Mouse (Mus musculus): ENCODE results near the gene Cst12. TPM values are rescaled to one million over a fixed set of nuclear protein-coding genes. Genes with fewer than 3 reads are reported as not detected.

The Cst12 gene
- polyA plus RNA-seq, 1 experiment from 2014 or later = 0.49 TPM

DNA sequence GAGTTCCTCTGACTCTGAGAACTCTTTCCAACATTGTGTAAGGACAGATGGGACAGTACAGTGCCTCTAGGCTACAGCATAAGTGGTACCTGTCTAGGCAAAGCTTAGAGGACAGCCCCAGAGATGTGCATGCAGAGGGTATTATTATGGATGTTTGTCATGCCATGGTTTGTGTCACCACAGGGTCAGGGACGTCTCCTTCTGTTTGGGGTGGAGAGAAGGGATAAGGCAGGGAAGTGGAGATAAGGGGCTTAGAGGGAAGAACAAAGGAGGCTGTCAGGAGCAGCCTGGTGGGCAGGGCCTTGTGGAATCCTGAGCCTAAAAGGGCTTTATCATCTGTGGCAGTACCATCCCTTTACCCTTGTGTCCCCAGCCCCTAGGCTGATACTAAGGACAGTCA, 7.5 kb upstream of the Cst12 start, which contains the start of gene 8030411F24Rik:
Gene 8030411F24Rik (plus strand): TSS at position 301 of the 400 bp plus-strand sequence.
- ATAC-seq (replicated peaks; ENCODE audit: low FRiP score, low TSS enrichment, low read depth) (no peak), DNase-seq (ENCODE audit: low spot score) (no peak)
- Histone ChIP-seq H3K9me3 (ENCODE audit: control insufficient read depth, low read length) (no peaks in the 10 kb centered on the region), H3K27ac (ENCODE audit: low read depth) (no peak within 1 kb of the TSS), H3K4me2 (ENCODE audit: low read length) (no peak within 1 kb of the TSS), H3K4me1 (replicated peaks; ENCODE audit: control insufficient read depth, insufficient read depth, low read length) (no peaks in the 10 kb centered on the region), H3K36me3 (ENCODE audit: control insufficient read depth, insufficient read depth, low read length) (no peaks in the 10 kb centered on the region), H3K4me3 (ENCODE audit: low read depth, low read length) (no peak within 1 kb of the TSS), H3K27me3 (replicated peaks; ENCODE audit: control insufficient read depth, insufficient read depth, low read length) (no peaks in the 10 kb centered on the region), H3K9ac (ENCODE audit: low read length) (no peak within 1 kb of the TSS)
- 30% methylated on average over 1 of the region's 1 CpGs for WGBS

DNA sequence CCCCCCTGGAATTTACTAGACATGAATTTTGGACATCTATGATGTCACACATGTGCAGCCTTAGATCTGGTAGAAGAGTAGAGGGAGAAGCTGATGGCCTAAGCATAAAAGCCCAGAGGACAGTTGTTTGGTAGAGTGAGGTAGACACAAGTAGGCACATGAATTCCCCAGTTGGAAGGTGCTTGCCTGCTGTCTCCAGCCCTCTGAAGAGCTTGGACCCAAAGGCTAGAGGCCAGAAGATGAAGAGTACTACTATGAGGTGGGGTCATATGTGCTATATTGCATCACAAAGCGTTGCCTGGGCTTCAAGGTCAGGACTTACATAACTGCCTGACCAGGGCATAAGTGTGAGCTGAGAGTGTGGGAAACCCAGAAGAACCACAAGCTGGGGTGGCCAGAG, 9.3 kb downstream of the Cst12 start, which contains the start of gene Cst8:
Gene Cst8 (plus strand): TSS at position 301 of the 400 bp plus-strand sequence.
- ATAC-seq (replicated peaks; ENCODE audit: low FRiP score, low TSS enrichment, low read depth) = no peak
- no peak within 1 kb of the TSS for H3K9ac ChIP-seq (ENCODE audit: low read length)
- WGBS = 81% methylated on average over 1 of the region's 1 CpGs

DNA sequence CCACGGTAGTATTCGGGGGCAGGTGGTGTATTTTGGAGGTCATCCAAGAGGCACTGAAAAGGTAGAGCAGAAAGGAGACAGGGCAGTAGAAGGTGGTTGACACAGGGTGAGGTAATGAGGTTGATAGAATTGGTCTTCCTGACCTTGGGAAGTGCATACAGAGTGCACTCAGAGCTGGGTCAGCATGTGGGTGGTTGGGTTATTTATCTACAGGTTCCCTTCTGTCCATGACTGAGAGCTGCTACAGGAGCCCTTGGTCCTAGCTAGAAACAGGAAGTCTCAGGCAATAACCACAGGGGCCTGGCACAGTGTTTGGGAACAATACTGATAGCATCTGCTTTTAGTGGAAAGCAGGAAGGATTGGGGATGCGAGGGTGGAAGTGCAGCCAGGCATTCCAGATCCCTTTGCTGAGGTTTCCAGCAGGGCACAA, 12.3 kb downstream of the Cst12 start:
- DNase-seq (ENCODE audit: low spot score) (no peak), ATAC-seq (replicated peaks; ENCODE audit: low FRiP score, low TSS enrichment, low read depth) (no peak)
- Histone ChIP-seq H3K9me3 (ENCODE audit: control insufficient read depth, low read length) (no peaks in the 10 kb centered on the region), H3K4me2 (ENCODE audit: low read length) (no peak overlapping the region), H3K9ac (ENCODE audit: low read length) (no peak overlapping the region), H3K27ac (ENCODE audit: low read depth) (no peak overlapping the region), H3K27me3 (replicated peaks; ENCODE audit: control insufficient read depth, insufficient read depth, low read length) (no peaks in the 10 kb centered on the region), H3K36me3 (ENCODE audit: control insufficient read depth, insufficient read depth, low read length) (no peaks in the 10 kb centered on the region), H3K4me1 (replicated peaks; ENCODE audit: control insufficient read depth, insufficient read depth, low read length) (no peaks in the 10 kb centered on the region), H3K4me3 (ENCODE audit: low read depth, low read length) (no peak overlapping the region)
- 40% methylated on average over 3 of the region's 3 CpGs for WGBS

More for the DNA sequence above, 9.3 kb downstream of the Cst12 start, which contains the start of gene Cst8:
- Histone ChIP-seq H3K9me3 (ENCODE audit: control insufficient read depth, low read length) (no peaks in the 10 kb centered on the region), H3K27ac (ENCODE audit: low read depth) (no peak within 1 kb of the TSS), H3K27me3 (replicated peaks; ENCODE audit: control insufficient read depth, insufficient read depth, low read length) (no peaks in the 10 kb centered on the region), H3K4me3 (ENCODE audit: low read depth, low read length) (no peak within 1 kb of the TSS), H3K36me3 (ENCODE audit: control insufficient read depth, insufficient read depth, low read length) (no peaks in the 10 kb centered on the region), H3K4me1 (replicated peaks; ENCODE audit: control insufficient read depth, insufficient read depth, low read length) (no peaks in the 10 kb centered on the region), H3K4me2 (ENCODE audit: low read length) (no peak within 1 kb of the TSS)
- no peak for DNase-seq (ENCODE audit: low spot score)

DNA sequence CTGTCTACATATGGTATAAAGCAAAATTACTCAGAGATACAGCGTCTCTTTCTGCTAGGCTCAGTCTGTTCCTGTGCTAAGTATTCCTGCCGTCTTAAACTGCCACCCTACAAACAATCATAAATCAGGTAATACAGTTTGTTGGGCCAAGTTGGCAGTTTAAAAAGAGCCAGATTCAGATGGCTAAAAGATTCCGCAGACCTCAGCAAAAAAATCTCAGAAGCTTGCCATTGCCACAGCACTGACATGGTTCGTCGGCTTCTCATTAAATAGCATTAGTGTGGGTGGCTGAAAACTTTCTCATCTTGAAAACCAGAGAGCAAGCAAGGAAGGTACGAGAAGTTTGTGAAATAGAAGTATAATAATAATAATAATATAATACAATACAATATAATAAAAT, 17.5 kb downstream of the Cst12 start:
- H3K4me3 ChIP-seq (ENCODE audit: low read depth, low read length) = no peak overlapping the region
- no peak overlapping the region for H3K4me2 ChIP-seq (ENCODE audit: low read length)
- DNase-seq (ENCODE audit: low spot score) (no peak), ATAC-seq (replicated peaks; ENCODE audit: low FRiP score, low TSS enrichment, low read depth) (no peak)
- no peaks in the 10 kb centered on the region for H3K27me3 ChIP-seq (replicated peaks; ENCODE audit: control insufficient read depth, insufficient read depth, low read length)
- no peak overlapping the region for H3K9ac ChIP-seq (ENCODE audit: low read length)
- no peaks in the 10 kb centered on the region for H3K36me3 ChIP-seq (ENCODE audit: control insufficient read depth, insufficient read depth, low read length)
- no peaks in the 10 kb centered on the region for H3K9me3 ChIP-seq (ENCODE audit: control insufficient read depth, low read length)
- WGBS = 29% methylated on average over 6 of the region's 6 CpGs
- H3K27ac ChIP-seq (ENCODE audit: low read depth) = no peak overlapping the region
- no peaks in the 10 kb centered on the region for H3K4me1 ChIP-seq (replicated peaks; ENCODE audit: control insufficient read depth, insufficient read depth, low read length)

DNA sequence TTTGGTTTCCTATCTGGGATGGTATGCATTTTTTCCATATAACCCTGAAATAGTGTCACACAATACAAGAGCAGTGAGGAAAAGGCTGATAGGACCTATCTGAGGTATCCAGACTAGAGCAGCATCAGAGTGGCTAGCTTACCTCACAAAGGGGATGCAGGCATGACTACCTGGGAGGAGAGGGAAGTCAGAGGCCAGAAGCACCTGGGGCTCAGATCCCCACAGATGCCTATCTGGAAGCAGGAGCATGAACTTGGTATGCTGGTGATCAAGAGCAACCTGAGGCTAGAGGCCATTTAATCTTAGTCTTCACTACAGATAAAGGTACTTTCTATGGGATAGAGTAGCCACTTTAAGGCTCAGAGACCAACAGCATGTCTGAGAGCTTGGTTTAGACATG, 30.7 kb downstream of the Cst12 start, which contains the start of gene Cst13:
Gene Cst13 (plus strand): TSS at position 173 of the 400 bp plus-strand sequence.
- ATAC-seq (replicated peaks; ENCODE audit: low FRiP score, low TSS enrichment, low read depth) = no peak
- H3K9ac ChIP-seq (ENCODE audit: low read length) = no peak within 1 kb of the TSS
- no peaks in the 10 kb centered on the region for H3K4me1 ChIP-seq (replicated peaks; ENCODE audit: control insufficient read depth, insufficient read depth, low read length)

DNA sequence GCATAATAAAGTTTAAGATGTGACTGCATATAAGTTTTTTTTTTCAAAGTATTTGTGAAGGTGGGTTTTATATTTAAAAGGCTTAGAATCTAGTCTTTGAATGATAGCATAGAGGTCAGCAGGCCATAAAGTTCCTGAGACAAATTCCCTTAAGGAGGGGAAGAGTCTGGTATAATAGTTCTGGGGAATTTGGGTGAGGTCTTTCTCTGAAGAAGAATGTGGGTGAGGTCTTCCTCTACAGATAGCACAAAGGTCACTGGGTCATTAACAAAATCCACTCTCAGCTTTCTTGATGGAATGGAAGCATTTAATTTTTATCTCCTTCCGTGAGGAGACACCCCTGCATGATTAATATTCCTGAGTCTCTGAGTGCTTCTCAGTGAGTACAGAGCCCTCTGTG, 36.8 kb downstream of the Cst12 start:
- ATAC-seq (replicated peaks; ENCODE audit: low FRiP score, low TSS enrichment, low read depth) = no peak

More for the DNA sequence above, 30.7 kb downstream of the Cst12 start, which contains the start of gene Cst13:
- DNase-seq (ENCODE audit: low spot score) = no peak
- Histone ChIP-seq H3K4me2 (ENCODE audit: low read length) (no peak within 1 kb of the TSS), H3K27ac (ENCODE audit: low read depth) (no peak within 1 kb of the TSS), H3K36me3 (ENCODE audit: control insufficient read depth, insufficient read depth, low read length) (no peaks in the 10 kb centered on the region), H3K27me3 (replicated peaks; ENCODE audit: control insufficient read depth, insufficient read depth, low read length) (no peaks in the 10 kb centered on the region), H3K9me3 (ENCODE audit: control insufficient read depth, low read length) (no peaks in the 10 kb centered on the region), H3K4me3 (ENCODE audit: low read depth, low read length) (no peak within 1 kb of the TSS)

DNA sequence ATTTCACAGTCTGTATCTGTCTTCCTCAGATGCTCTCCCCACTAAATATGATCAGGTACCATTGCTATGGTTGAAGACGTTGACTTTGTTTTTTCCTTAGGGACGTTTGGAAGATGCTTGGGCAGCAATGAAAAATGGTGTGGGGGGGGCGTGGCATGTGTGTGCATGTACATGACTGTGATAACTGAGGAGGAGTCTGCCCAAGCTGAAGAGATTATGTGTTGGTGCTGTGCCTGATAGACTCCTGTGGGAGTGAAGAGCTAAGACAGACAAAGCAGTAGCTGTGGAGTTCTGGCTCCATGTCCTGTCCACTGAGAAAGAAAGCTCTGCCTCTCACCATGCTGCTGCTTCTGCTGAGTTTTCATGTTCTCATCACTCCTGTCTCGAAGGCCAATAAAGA, 45.8 kb downstream of the Cst12 start, which contains the start of gene Cst9:
Gene Cst9 (plus strand): TSS at position 236 of the 400 bp plus-strand sequence.
- no peaks in the 10 kb centered on the region for H3K9me3 ChIP-seq (ENCODE audit: control insufficient read depth, low read length)
- no peak within 1 kb of the TSS for H3K27ac ChIP-seq (ENCODE audit: low read depth)
- H3K36me3 ChIP-seq (ENCODE audit: control insufficient read depth, insufficient read depth, low read length) = no peaks in the 10 kb centered on the region
- no peaks in the 10 kb centered on the region for H3K4me1 ChIP-seq (replicated peaks; ENCODE audit: control insufficient read depth, insufficient read depth, low read length)
- no peak within 1 kb of the TSS for H3K9ac ChIP-seq (ENCODE audit: low read length)
- ATAC-seq (replicated peaks; ENCODE audit: low FRiP score, low TSS enrichment, low read depth) (no peak), DNase-seq (ENCODE audit: low spot score) (no peak)
- H3K27me3 ChIP-seq (replicated peaks; ENCODE audit: control insufficient read depth, insufficient read depth, low read length) = no peaks in the 10 kb centered on the region
- WGBS = 47% methylated on average over 4 of the region's 4 CpGs
- no peak within 1 kb of the TSS for H3K4me3 ChIP-seq (ENCODE audit: low read depth, low read length)
- H3K4me2 ChIP-seq (ENCODE audit: low read length) = no peak within 1 kb of the TSS

More for the DNA sequence above, 36.8 kb downstream of the Cst12 start:
- Histone ChIP-seq H3K36me3 (ENCODE audit: control insufficient read depth, insufficient read depth, low read length) (no peaks in the 10 kb centered on the region), H3K4me3 (ENCODE audit: low read depth, low read length) (no peak overlapping the region), H3K4me2 (ENCODE audit: low read length) (no peak overlapping the region), H3K9me3 (ENCODE audit: control insufficient read depth, low read length) (no peaks in the 10 kb centered on the region), H3K27ac (ENCODE audit: low read depth) (no peak overlapping the region), H3K4me1 (replicated peaks; ENCODE audit: control insufficient read depth, insufficient read depth, low read length) (no peaks in the 10 kb centered on the region), H3K27me3 (replicated peaks; ENCODE audit: control insufficient read depth, insufficient read depth, low read length) (no peaks in the 10 kb centered on the region), H3K9ac (ENCODE audit: low read length) (no peak overlapping the region)
- no peak for DNase-seq (ENCODE audit: low spot score)
- WGBS = 21% methylated on average over 1 of the region's 1 CpGs

DNA sequence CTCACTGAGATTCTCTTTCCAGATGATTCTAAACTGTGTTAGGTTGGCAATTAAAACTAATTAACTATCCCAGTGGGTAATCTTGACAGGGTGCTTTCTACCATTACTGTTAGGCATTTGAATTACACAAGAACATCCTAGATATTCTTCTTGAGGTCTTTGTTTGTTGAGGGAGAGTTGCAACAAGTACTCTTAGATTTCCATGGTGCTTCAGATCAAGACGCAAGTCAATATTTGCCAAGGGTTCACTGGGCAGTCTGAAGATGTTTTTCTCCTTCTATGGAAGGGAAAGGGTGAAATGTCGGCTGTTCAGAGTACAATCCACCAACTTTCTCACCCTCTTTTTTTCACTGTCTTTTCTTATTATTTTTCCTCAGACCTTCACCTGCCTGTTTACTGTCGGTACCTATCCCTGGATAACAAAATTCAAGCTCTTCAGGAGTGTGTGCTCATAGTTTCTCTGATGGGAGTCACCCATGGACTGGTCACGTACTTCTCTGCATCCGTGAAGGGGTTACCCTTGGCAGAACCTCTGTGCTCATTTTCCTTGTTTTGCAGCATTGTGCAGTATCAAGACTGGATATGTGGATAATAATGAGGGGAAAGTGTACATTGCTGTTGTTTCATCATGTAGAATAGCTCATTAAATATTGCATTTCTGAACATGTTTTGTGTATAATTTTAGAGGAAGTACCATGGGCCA, 49.1 kb downstream of the Cst12 start:
- DNase-seq (ENCODE audit: low spot score) (no peak), ATAC-seq (replicated peaks; ENCODE audit: low FRiP score, low TSS enrichment, low read depth) (no peak)
- H3K9me3 ChIP-seq (ENCODE audit: control insufficient read depth, low read length) = no peaks in the 10 kb centered on the region
- H3K27me3 ChIP-seq (replicated peaks; ENCODE audit: control insufficient read depth, insufficient read depth, low read length) = no peaks in the 10 kb centered on the region
- no peak overlapping the region for H3K27ac ChIP-seq (ENCODE audit: low read depth)
- H3K4me2 ChIP-seq (ENCODE audit: low read length) = no peak overlapping the region
- H3K4me1 ChIP-seq (replicated peaks; ENCODE audit: control insufficient read depth, insufficient read depth, low read length) = no peaks in the 10 kb centered on the region
- H3K9ac ChIP-seq (ENCODE audit: low read length) = no peak overlapping the region
- H3K4me3 ChIP-seq (ENCODE audit: low read depth, low read length) = no peak overlapping the region
- H3K36me3 ChIP-seq (ENCODE audit: control insufficient read depth, insufficient read depth, low read length) = no peaks in the 10 kb centered on the region
- WGBS = 87% methylated on average over 5 of the region's 5 CpGs

DNA sequence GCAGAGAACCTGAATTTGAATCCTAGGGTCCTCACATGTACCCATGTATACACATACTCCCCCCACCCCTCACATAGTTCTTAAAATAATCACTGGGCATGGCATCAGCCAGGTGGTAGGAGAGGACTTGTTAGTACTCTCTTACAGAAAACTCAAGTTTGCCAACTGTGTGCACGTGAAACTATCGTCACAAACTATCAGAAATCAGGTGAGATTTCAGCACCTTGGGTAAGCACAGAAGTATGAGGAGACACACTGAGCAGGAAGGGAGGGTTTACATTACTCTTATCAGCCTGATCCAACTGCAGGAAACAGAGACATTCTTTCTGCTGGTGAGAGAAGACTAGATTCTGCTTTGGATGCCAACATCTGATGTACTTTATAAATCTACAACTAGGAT, 50.1 kb downstream of the Cst12 start:
- H3K4me3 ChIP-seq (ENCODE audit: low read depth, low read length) = no peak overlapping the region
- no peak for DNase-seq (ENCODE audit: low spot score)
- H3K9ac ChIP-seq (ENCODE audit: low read length) = no peak overlapping the region
- no peaks in the 10 kb centered on the region for H3K4me1 ChIP-seq (replicated peaks; ENCODE audit: control insufficient read depth, insufficient read depth, low read length)
- no peaks in the 10 kb centered on the region for H3K27me3 ChIP-seq (replicated peaks; ENCODE audit: control insufficient read depth, insufficient read depth, low read length)
- no peaks in the 10 kb centered on the region for H3K9me3 ChIP-seq (ENCODE audit: control insufficient read depth, low read length)
- no peak overlapping the region for H3K27ac ChIP-seq (ENCODE audit: low read depth)
- no peak overlapping the region for H3K4me2 ChIP-seq (ENCODE audit: low read length)
- no peaks in the 10 kb centered on the region for H3K36me3 ChIP-seq (ENCODE audit: control insufficient read depth, insufficient read depth, low read length)
- 78% methylated on average over 2 of the region's 2 CpGs for WGBS
- ATAC-seq (replicated peaks; ENCODE audit: low FRiP score, low TSS enrichment, low read depth) = no peak
